Mouse (Mus musculus): Measurements from ENCODE around the gene Tcp11.

The Tcp11 gene

DNA sequence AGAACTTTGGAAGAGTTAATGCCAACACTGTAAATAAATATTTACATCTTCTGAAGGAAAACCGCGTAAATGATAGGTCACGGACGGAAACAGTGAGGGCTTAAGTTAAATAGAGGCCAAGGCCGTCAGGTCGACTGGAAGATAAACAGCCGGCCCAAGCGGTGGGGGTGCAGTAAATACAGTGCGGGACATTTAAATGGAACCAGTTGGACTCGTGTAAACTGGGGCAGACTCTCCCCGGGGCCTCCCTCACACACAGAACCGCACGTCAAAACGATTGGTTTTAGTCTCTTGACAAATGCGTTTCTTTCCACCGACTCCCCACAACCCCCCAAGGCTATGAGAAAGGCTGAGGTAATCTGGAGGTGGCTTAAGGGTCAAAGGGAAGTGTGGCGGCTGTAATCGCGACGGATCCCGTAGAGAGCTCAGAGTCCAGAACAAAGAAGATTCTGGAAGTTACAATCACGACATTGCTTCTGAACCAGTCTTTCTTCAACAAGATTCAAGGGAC is 4.0 kb upstream of the Tcp11 start:
- in situ Hi-C loops (cut with MboI): loop anchor here (10.0 kb wide), 1 partner anchor 80 kb away; no protein-coding TSS in a partner anchor

DNA sequence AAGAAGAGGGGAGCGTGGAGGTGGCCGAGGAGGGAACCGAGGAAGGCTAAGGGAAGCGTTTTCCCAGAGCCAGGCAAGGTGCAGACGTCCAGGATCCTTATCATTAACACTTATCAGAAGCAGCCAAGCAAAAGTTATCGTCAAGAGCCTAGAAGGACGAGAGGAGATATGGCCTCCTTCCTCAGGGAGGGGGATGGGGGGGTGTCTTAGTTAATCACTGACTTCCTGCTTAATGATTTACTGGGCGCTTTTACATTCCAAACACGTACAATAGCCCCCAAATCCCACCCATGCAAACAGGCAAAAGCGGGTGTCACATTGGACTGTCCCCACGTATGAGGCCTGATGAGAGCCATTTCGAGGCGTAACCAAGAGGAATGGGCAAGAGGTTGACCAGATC is 2.4 kb upstream of the Tcp11 start:
- in situ Hi-C loops (cut with MboI): loop anchor here (10.0 kb wide), 1 partner anchor 82 kb away; no protein-coding TSS in a partner anchor

DNA sequence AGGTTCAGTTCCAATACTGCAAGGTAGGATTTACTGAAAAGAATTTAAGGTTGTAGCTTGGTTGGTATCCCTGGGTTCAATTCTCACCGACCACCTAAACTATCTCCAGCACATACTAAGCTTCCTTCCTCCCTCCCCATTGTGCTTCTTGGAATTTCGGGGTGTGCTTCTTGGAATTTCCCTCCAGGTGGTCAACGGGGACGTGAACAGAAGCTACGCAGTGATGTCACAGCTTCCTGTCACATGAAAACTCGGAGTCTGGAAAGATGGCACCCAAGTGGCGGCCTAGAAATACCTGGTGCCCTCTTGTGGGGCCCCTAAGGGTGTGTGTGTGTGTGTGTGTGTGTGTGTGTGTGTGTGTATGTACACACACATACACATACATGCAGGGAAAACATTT is 1.4 kb upstream of the Tcp11 start:
- in situ Hi-C loops (cut with MboI): loop anchor here (10.0 kb wide), 1 partner anchor 83 kb away; no protein-coding TSS in a partner anchor

DNA sequence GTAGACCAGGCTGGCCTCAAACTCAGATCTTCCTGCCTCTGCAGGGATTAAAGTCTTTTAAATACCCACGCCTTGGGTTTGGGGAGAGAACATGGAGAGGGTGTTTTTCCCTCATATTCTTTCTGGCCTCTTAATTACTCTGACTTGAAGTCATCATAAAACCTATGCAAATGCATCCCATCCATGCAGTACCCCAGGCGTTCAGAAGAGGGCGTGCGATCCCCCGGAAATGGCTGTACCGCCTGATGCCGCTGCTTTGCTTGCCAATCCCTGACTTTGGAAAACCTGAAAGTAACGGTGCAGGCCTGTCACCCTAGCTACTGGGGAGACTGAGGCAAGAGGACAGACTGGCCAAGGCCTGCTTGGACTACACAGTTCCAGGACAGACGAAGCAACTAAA is 946 bp upstream of the Tcp11 start:
- in situ Hi-C loops (cut with MboI): loop anchor here (10.0 kb wide), 1 partner anchor 83 kb away; no protein-coding TSS in a partner anchor

DNA sequence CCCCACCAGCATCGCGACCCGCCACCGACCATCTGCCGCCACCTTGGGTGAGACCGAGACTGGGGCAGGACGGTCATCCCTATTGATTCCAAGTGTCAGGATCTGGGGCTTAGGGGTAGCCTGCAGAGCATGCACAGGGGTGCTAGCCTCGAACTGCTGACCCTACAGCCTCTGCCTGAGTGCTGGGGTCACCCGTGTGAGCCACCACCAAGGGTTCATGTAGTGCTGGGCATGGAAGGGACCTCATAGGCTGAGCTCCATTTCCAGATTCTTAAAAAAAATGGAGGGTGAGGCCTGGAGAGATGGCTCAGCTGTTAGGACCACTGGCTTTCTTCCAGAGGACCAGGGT is 352 bp upstream of the Tcp11 start:
- in situ Hi-C loops (cut with MboI): loop anchor here (10.0 kb wide), 1 partner anchor 84 kb away; no protein-coding TSS in a partner anchor

DNA sequence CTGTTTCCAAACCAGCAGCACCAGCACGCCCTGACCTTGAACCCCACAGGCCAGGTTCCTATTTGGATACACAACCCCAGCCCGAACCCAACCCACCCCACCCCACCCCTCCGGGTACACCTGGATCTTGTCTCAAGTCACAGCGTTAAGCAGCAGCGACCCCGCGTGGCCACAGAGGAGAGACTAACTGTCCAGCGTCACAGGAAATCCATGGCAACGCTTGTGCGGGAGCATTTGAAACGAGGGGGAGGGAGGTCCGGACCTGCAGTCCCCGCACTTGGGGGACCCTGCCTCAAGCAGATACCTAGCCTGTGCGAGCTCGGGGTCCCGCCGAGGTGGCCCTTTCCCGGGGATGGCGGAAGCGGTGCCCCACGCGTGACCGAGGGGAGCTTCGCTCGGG is 821 bp downstream of the Tcp11 start:
- in situ Hi-C loops (cut with MboI): loop anchor here (10.0 kb wide), 1 partner anchor 85 kb away; no protein-coding TSS in a partner anchor

DNA sequence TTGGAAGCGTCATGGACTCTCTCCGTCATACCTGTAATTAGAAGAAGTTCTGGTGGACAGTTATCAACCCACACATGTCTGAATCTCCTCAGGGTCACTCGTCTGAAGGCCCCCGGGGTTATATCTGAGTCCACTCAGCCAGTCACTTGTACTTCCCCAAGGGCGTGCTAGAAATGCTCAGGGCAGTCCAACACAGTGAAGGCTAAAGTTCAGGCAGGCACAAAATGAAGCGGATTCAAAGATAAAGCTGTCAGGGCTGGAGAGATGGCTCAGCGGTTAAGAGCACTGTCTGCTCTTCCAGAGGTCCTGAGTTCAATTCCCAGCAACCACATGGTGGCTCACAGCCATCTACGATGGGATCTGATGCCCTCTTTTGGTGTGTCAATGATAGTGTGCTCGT is 2.4 kb downstream of the Tcp11 start:
- in situ Hi-C loops (cut with MboI): no loop called here

DNA sequence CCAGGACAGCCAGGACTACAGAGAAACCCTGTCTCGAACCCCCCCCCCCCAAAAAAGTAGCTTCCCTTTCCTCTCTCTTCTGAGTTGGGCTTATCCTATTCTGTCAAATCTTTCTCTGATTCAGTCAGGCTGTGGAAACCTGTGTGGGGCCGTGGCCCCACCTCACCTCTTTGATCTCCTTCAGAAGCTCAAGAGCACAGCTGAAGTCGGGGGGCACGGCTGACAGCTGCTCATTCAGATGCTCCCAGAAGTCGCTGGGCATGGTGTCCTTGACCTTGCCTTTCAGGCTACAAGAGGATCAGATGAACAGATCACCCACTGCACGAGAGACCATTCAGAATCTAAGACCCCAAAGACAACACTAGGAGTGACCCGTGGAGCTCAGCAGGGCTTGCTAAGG is 6.0 kb downstream of the Tcp11 start:
- in situ Hi-C loops (cut with MboI): no loop called here

DNA sequence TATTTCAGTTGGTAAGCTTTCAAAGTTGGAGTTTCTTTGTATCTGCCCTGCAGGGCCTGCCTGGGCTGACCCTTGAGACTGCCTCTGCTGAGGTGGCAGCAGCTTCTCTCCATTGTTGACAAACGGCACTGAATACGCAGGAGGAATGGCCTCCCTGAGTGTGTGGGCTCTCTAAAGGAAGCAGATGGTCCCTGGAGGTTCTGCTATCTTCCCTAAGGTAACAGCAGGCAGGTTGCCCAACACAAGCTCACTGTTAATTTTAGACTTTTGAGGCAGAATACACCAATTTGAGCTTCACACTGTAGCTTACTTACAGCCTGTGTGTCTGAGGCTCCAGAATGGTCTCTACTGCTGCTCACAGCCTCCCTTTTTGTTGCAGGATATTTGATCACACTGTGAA is 7.7 kb downstream of the Tcp11 start:
- in situ Hi-C loops (cut with MboI): no loop called here

DNA sequence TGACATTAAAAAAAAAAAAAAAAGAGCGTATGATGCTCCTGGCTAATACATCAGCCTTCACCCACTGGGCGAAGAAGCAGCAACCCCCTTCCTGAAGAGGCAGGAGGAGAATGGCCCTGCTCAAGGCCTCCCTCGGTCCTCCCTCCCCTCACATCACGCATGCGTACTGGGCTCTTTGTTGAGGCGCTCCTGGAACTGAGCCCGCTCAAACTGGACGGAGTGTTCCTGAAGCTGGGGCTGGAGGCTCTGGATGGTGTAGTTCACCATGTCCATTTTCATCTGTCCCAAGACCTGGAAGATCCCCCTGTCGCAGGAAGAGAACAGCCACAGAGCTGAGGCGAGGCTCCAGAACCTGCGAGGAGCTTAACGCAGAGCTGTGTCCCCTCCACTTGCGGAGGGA is 10.2 kb downstream of the Tcp11 start:
- in situ Hi-C loops (cut with MboI): no loop called here

DNA sequence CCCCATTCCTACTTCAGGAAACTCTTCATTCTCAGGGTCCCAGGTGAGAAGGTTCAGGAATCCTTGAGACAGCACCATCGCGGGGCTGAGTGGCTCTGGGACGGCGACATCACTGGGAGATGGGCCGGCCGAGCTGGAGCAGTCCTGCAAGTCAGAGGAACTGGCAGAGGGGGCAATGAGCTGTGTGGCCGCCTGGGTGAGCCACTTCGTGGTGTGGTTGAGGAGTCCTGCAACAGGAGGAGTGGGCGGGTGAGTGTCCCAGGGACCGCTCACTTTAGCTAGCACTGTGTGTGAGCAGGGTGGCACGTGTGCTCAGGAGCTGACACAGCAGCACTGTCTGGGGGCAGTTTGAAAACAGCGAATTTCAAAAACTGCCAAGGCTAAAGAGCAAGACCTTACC is 11.0 kb downstream of the Tcp11 start:
- in situ Hi-C loops (cut with MboI): no loop called here

DNA sequence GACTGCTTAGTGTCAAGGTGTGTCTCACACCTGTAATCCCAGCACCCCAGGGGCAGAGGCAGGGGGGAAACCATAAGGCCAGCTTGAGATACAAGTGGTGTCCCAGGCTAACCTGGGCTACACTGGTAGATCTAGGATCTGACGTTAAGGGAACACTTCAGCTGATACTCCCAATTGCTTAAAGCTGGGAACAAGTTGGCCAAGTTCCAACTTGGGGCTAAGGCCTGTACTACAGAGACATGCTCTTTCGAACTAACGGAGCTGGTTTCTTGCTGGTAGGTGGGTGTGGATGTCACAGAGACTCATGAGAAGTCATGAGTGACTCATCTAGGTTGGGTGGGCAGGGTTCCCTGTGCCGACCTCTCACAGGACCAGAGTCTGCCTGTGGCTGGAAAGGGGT is 13.1 kb downstream of the Tcp11 start:
- in situ Hi-C loops (cut with MboI): no loop called here

DNA sequence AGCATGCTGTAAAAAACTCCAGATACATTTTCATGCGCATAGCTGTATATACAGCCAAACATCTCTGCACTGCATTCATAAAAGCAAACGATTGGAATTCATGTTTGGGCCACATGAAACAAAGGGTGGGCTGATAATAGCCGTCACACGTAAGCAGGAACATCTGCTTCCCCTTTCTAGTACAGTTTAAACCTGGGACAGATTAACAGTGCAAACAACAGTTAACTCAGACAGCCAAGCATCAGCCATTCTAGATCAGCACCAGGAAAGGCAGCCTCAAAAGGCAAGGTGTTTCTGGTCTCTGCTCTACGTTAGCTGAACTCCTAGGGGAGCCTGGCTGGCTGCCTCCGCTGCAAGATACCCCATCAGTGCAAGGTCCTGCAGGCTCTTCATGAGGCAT is 17.3 kb downstream of the Tcp11 start:
- in situ Hi-C loops (cut with MboI): no loop called here

DNA sequence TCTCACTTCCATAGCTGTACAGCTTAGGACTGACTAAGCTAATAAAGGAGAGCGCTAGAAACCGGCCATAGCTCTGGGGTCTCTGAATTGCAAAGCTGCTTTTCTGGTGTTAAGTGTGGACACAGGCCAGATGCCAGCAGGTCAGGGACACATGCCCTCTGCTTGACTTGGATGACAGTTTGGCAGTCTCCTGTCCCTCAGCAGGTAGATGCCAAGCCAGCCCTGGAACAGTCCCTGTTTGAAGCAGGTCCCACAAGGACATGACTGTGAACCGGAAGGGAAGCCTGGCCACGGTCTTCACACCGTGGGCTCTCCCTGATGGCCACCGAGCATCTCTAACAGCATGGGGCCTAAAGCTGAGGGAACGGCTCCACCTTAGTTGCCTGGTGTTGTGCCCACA is 17.7 kb downstream of the Tcp11 start:
- in situ Hi-C loops (cut with MboI): no loop called here

DNA sequence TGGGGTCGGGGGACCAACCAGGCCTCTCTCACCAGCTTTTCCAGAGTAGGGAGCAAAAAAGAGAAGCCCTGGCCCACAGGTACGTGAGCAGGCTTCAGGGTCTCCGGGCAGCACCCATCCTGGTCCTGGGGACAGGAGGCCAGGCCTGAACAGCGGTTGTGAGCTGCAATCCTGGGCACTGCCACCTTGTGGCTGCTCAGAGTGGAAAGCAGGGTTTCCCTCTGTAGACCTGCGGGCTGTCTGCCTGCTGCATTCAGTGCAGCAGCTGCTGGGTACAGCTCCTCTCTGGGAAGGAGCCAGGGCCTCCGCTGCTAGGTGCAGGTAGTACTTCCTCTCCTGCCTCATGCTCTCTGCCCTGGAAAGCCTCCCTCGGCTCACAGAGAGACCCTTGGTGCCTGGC is 19.0 kb downstream of the Tcp11 start:
- in situ Hi-C loops (cut with MboI): no loop called here

DNA sequence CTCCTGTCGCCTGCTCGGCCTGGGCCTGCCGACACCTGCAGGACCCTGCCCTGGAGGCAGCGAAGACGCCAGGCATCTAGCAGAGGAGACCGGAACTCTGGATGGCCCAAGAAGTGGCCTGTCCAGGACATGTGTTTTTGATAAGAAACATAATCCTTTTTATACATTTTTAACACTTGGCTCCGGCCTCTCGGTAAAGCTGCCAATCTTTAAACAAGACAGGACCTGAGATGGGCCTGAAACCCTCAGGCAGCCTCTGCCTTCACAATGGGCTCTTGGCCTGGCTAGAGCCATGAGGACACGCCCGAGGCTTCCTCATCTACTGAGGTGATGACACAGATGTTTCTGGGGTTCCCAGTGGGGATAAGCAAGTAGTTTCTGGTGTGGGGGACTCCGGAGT is 19.8 kb downstream of the Tcp11 start:
- in situ Hi-C loops (cut with MboI): no loop called here

DNA sequence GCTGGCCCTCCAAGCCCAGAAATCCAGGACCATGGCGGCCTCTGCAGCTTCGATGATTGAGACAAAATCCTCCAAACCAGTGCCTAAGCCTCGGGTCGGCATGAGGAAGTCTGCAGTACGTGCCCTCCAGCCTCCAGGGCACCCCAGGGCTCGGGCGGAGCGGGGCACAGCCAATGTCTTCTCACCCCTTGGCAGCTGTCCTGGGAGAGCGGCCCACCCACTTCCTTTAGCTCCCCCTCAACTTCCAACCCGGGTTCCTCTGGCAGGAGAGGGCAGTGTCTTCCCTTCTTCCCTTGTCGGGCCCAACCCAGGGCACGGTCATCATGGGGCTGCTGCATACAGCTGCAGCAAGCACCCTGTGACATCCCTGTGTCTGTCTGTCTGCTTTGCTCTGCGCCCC is 22.1 kb downstream of the Tcp11 start:
- in situ Hi-C loops (cut with MboI): no loop called here

DNA sequence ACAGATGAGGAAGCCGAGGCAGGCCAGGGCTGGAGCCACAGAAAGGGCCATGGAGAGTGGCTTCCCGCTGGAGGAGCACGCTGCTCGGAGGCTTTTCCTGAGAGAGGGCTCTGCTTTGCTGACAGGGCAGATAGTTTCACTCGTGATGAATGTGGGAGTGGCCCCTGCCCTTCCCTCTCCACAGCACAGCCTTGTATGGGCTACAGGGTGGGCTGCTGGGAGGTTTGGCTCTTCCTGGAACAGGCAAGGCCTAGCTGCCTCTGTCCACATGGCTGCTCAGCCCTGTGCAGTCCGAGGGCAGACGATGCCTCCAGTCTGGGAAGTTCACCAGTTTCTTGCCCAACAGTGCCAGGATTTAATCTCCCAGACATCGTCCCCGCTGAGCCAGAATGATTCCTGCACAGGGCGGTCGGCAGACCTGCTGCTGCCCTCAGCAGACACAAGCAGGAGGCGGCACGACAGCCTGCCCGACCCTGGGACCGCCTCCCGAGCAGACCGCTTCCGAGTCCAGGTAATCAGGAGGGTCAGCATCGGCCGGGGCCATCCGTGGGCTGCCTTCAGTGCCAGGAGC is 28.1 kb downstream of the Tcp11 start:
- in situ Hi-C loops (cut with MboI): no loop called here

DNA sequence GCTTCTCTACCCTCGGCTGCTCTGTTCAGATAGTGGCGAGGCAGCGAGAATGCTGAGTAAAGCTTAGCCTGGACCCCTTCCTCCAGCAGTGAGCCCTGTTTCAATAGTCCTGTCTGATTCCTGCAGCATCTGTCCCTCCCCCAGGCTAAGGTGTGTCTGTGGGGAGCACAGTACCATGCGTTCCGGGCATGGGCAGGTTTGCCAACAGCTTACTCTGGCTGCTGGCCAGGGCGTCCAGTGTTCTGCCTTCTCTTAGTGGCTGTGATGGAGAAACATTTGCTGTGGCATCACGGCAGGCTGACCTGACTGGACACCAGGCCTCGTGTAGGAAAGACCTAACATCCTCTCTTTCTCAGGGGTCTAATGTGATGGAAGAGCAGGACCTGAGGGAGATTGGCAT is 30.2 kb downstream of the Tcp11 start:
- in situ Hi-C loops (cut with MboI): no loop called here

DNA sequence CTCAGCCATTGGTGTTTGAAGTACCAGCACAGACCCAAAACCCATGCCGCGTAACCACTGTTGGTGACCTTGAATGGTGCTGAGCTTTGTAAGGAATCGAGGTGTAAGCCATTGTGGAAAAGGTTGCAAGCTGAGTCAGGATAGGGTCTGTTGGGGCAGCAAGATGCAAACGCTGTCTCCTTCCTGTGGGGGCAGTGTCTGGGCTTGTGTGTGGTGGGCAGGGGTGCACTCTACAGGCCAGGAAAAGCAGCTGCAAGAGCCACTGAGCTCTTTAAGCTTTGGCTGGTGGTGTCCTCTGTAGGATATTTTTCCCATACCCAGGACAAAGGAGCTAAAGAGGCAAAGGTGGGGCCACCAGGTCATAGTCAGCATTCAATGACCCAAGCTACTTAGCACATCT is 32.0 kb downstream of the Tcp11 start:
- in situ Hi-C loops (cut with MboI): no loop called here

DNA sequence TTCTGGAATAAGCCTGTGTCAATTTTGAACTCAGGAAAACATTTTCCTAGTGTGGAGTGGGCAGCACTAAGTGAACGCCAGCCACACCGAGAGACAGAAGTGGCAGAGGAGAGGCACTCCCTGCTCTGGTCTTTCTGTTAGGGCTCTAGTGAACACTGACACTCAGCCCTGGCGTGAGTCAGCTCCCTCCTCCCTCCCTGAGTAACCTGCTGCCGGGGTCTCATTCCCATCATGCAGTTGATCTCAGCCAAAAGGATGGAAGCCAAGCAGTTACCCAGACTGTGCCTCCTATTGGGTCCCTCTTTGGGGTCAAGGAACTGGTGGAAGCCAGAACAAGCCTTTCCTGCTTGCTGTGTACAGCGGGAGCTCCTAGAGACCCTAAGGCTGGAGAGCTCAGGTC is 32.9 kb downstream of the Tcp11 start:
- in situ Hi-C loops (cut with MboI): no loop called here

DNA sequence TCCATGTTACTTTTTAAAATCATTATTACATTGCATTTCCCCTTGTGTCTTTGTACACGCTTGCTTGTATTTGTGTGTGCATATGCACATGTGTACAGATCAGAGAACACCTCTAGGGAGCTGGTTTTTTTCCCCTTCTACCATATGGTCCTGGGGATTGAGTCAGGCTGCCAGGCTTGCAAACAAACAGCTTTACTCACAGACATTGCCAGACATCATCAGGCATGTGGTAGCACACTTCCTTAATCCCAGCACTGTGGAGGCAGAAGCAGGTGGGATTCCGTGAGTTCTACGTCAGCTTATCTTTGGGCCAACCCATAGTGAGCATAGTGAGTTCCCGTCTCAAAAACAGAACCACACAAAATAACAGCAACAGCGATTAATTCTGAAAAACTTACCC is 33.4 kb downstream of the Tcp11 start:
- in situ Hi-C loops (cut with MboI): no loop called here

DNA sequence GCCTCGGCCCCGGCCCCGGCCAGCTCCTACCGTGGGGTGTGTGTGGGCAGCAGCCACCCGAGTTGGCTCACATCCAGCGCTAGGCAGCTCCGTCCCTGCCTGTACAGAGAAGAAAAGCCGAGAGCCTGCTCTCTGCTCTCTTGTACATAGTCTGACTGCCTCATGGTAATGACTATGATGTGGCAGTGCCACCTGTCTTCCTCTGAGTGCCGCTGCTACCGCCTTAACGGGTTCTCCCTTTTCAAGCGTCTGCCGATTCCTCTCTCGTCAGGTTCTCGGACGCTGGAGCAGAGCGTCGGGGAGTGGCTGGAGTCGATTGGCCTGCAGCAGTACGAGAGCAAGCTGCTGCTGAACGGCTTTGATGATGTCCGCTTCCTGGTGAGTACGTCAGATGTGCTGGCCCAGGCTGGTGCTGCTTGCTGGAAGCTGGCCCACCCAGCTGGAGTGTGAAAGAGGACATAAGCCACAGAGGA is 38.1 kb downstream of the Tcp11 start:
- in situ Hi-C loops (cut with MboI): no loop called here

DNA sequence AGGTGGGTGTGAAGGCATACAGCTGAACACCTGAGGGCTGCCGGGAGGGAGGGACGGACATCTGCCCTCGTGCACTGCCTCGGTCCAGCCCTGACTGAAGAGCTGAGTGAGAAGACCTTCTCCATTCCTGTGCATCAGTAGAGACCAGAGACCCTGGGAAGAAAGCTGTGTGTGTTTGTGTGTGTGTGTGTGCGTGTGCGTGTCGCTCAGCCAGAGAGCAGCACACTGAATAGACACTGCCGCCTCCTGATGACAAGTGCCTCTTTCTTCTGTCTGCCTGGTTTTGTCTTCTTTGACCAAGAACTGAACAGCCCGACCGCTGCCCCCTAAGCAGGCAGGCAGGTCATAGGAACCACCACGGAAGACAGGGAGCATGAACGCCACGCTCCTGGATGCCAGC is 39.1 kb downstream of the Tcp11 start:
- in situ Hi-C loops (cut with MboI): no loop called here
